Mouse (Mus musculus) midbrain, embryonic 13.5 days (tissue): Measurements from ENCODE around the gene Prpf8. TPM values are rescaled to one million over a fixed set of nuclear protein-coding genes. Genes with fewer than 3 reads are reported as not detected.

Source experiments
- ATAC-seq: fragments of 200-750 bp; cut with Nextera tagmentation; 2 replicates; pipeline ENCODE4 v1.8.0; 2017; ENCODE audit warnings: mild to moderate bottlenecking, moderate TSS enrichment, moderate library complexity
- H3K27ac ChIP-seq: fragments of 300-500 bp; sonication (generic); 2 replicates; pipeline ENCODE4 v1.5.1; 2015; ENCODE audit warnings: inconsistent platforms, mild to moderate bottlenecking, moderate library complexity
- H3K27me3 ChIP-seq: fragments of 300-500 bp; sonication (generic); 2 replicates; pipeline ENCODE4 v1.6.1; 2015; ENCODE audit warnings: mild to moderate bottlenecking, inconsistent platforms
- H3K36me3 ChIP-seq: fragments of 300-500 bp; sonication (generic); 2 replicates; pipeline ENCODE4 v1.6.1; 2015; ENCODE audit warnings: mild to moderate bottlenecking, inconsistent platforms
- H3K4me1 ChIP-seq: fragments of 300-500 bp; sonication (generic); replicated peaks from 2 replicates; pipeline ENCODE4 v1.6.1; 2015; ENCODE audit warnings: inconsistent platforms
- H3K4me2 ChIP-seq: fragments of 300-500 bp; sonication (generic); replicated peaks from 2 replicates; pipeline ENCODE4 v1.6.1; 2015; ENCODE audit warnings: moderate library complexity, mild to moderate bottlenecking, inconsistent platforms
- H3K4me3 ChIP-seq: fragments of 300-500 bp; sonication (generic); replicated peaks from 2 replicates; pipeline ENCODE4 v1.5.1; 2015; ENCODE audit warnings: mild to moderate bottlenecking, inconsistent platforms
- H3K9ac ChIP-seq: fragments of 300-500 bp; sonication (generic); replicated peaks from 2 replicates; pipeline ENCODE4 v1.6.1; 2015; ENCODE audit warnings: mild to moderate bottlenecking, inconsistent platforms
- H3K9me3 ChIP-seq: fragments of 300-500 bp; sonication (generic); 2 replicates; pipeline ENCODE4 v1.6.1; 2016; ENCODE audit warnings: mild to moderate bottlenecking, inconsistent platforms
- WGBS: fragments of 180-500 bp; shearing (Covaris S2); methylation state at CpG from one replicate; pipeline ENCODE4 v1.1.7; 2015; 5-methylcytosine and 5-hydroxymethylcytosine counted together
- polyA plus RNA-seq: library from polyadenylated mRNA; unstranded; fragments of >200 nt; fragmentation: Nextera tagmentation; extraction: Ambion mirVana; gene quantifications from 2 replicates; pipeline ENCODE4 v1.2.1, GENCODE M21; 2015

Gene Prpf8
- polyA plus RNA-seq, 1 experiment from 2014 or later = 61.8 TPM

GRCm38 (mm10) chr11:75460103-75460843 is 26.3 kb upstream of the Prpf8 start:
- H3K9me3 ChIP-seq = no peaks in the 10 kb centered on the region
- 2% methylated on average over 19 of the region's 19 CpGs for WGBS
- H3K4me2 ChIP-seq = peak overlapping the region; percentile 98
- peak overlapping the region; percentile 85 for H3K4me3 ChIP-seq
- peak overlapping the region; percentile 56 for H3K9ac ChIP-seq
- ATAC-seq = no peak
- H3K27me3 ChIP-seq = no peaks in the 10 kb centered on the region; the same call in 1 of the 2 replicates
- peaks cover 36% of the 10 kb centered on the region for H3K4me1 ChIP-seq
- peaks cover 8% of the 10 kb centered on the region for H3K36me3 ChIP-seq
- peak overlapping the region; percentile 81 for H3K27ac ChIP-seq

DNA sequence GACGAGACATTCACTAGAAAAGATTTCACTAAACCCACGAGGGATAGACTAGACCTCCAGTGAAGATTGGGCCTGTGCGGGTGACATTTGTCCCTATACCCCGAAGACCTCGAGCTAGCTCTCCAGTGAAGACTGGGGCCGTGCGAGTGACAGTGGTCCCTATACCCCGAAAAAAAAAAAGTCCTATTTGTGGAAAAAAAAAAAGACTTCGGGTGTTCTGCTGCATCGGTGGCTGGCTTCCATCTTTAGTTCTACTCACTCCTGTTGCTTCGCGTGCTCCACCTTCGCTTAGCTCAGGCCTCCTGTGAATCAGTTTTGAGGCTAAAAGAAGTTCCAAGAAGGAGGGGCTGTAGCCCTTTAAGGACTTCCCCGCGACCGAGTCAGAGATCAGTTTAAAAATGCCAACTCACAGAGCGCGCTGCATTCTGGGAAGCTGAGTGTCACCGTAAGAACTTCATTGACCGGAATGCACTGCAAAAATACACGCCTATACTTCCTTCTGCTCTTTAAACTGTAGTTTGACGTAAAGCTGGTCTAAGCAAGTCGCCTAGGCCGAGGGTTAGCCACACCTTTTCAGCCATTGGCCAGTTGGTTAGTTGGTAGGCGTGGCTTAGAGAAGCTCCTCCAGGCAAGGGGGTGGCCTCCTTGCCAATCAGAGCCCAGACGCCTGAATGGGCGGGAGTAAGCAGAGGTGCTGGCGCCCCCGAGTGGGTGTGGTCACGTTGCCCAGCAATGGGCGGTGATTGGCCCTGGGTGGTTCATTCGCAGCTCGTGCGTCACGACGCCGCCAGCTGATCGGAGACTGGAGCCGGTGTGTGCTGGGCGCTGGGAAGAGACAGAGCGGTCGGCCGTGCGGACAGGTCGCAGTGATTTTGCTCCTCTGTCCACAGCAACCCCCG is 25.5 kb upstream of the Prpf8 start, which contains the start of gene Tlcd2:
Gene Tlcd2 (plus strand): TSS at position 872 of the 899 bp plus-strand sequence.
- Histone ChIP-seq H3K36me3 (peaks cover 16% of the 10 kb centered on the region), H3K9me3 (no peaks in the 10 kb centered on the region), H3K4me1 (peaks cover 36% of the 10 kb centered on the region), H3K27ac (peak within 1 kb of the TSS; percentile 81), H3K4me2 (peak within 1 kb of the TSS; percentile 98), H3K9ac (peak within 1 kb of the TSS; percentile 81), H3K27me3 (no peaks in the 10 kb centered on the region; the same call in 1 of the 2 replicates), H3K4me3 (peak within 1 kb of the TSS; percentile 85)
- WGBS = under 1% methylated on average over 46 of the region's 46 CpGs
- peak; percentile 97 for ATAC-seq

DNA sequence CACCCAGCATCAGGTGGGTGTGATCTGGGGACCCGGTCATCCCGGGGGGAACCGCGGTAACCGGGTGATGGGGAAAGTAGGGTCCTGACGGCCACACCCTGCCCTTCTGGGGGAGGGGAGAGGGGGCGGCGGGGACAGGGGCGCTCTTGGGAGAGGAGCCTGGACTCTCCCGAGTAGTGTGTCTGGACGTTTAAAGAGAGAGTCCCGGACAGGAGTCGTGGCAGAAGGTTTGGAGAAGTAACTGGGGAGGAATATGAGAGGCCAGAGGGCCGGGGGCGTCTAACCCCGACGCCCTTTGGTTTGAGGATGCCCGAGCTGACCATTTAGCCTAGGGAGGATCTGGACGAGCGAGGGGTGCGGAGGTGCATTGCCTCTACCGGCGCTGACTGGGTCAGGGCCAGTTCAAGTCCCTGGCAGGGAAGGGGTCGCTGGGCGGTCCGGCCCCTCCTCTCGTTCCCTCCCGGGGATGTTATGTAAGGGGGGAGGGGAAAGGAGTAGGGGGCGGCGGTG is 24.8 kb upstream of the Prpf8 start:
- Histone ChIP-seq H3K9me3 (no peaks in the 10 kb centered on the region), H3K4me3 (peak overlapping the region; percentile 85), H3K9ac (peak overlapping the region; percentile 81), H3K27ac (peak overlapping the region; percentile 69), H3K4me1 (peaks cover 36% of the 10 kb centered on the region), H3K27me3 (no peaks in the 10 kb centered on the region; the same call in 1 of the 2 replicates), H3K4me2 (peak overlapping the region; percentile 98), H3K36me3 (peaks cover 19% of the 10 kb centered on the region)
- WGBS = under 1% methylated on average over 27 of the region's 30 CpGs
- peak; percentile 59 for ATAC-seq

DNA sequence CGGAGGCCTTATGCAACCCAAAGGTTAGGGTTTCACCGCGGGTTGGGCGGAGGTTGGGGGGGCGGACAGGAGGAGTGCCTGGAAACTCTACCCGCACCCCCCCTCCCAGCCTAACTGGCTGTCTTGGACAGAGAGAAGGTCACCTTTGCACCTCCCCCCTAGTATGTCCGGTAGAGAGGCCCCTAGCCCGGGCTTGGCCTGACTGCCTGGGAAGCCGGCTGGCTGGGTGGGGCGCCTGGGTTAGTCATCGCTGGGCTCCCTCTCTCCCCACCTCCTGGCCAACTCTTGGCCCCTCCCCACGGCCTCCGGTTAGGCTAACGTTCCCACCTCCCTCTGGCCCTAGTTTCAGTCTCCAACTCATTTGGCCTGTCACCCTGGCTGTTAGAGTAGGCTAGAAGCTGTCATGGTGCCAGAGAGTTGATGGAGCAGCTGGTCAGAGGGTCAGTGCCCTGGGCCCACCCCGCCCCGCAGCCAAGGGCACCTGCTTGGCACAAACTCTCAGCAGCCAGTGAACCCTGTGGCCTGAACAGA is 24.3 kb upstream of the Prpf8 start:
- Histone ChIP-seq H3K4me2 (peak overlapping the region; percentile 98), H3K4me3 (peak overlapping the region; percentile 85), H3K27me3 (no peaks in the 10 kb centered on the region; the same call in 1 of the 2 replicates), H3K9me3 (no peaks in the 10 kb centered on the region), H3K36me3 (peaks cover 19% of the 10 kb centered on the region), H3K9ac (peak overlapping the region; percentile 81), H3K4me1 (peaks cover 36% of the 10 kb centered on the region), H3K27ac (no peak overlapping the region)
- WGBS = 5% methylated on average over 15 of the region's 16 CpGs
- ATAC-seq = 0 out of 2 replicates have a peak, but pooled peaks have one; percentile 8

DNA sequence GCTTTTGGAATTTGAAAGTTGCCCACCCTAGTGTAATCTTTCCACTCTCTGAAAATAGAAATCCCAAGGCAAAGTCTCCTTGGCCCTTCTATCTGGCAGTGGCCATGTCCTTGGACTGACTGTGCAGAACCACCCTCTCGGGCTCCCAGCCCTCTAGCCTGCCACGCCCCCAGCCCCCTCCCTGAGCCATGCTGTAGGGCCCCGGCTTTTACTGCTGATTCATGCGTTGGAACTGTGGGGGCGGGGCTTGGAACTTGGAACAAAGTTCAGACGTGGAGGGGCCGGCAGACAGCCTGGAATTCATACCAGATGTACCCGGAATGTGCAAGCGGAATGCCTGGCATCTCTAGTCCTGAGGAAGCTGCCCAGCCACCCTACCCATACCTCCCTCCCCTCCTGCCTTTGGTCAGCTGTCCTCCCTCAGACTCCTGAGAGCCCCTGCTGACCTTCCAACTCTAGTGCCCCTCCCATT is 23.7 kb upstream of the Prpf8 start:
- H3K36me3 ChIP-seq = peaks cover 19% of the 10 kb centered on the region
- H3K4me2 ChIP-seq = peak overlapping the region; percentile 98
- H3K4me1 ChIP-seq = peaks cover 41% of the 10 kb centered on the region
- ATAC-seq = no peak
- no peak overlapping the region for H3K27ac ChIP-seq
- H3K9me3 ChIP-seq = no peaks in the 10 kb centered on the region
- H3K4me3 ChIP-seq = peak overlapping the region; percentile 85
- no peak overlapping the region for H3K9ac ChIP-seq
- peaks cover 4% of the 10 kb centered on the region for H3K27me3 ChIP-seq
- WGBS = 8% methylated on average over 9 of the region's 9 CpGs

DNA sequence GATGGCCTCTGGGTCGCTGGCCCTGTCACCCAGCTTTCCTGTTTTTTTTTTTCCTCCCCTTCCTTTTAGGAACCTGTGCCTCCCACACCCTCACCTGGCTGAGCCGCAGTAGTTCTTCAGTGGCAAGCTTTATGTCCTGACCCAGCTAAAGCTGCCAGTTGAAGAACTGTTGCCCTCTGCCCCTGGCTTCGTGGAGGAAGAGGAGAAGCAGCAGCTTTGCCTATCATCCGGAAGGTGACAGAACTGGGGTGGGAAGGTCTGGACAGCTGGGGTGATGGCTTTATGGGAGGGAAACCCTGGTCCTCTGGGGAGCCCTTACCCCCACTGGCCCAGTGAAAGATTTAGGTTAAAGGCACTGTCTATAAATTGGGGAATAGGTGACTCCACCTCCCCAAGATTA is 23.0 kb upstream of the Prpf8 start:
- Histone ChIP-seq H3K9ac (no peak overlapping the region), H3K4me3 (no peak overlapping the region), H3K4me1 (peaks cover 44% of the 10 kb centered on the region), H3K9me3 (no peaks in the 10 kb centered on the region), H3K27me3 (peaks cover 4% of the 10 kb centered on the region), H3K27ac (no peak overlapping the region), H3K36me3 (peaks cover 19% of the 10 kb centered on the region), H3K4me2 (no peak overlapping the region)
- WGBS = 77% methylated on average over 4 of the region's 4 CpGs
- ATAC-seq = no peak

- ATAC-seq = no peak
- Histone ChIP-seq H3K4me2 (no peak overlapping the region), H3K36me3 (peaks cover 19% of the 10 kb centered on the region), H3K27ac (no peak overlapping the region), H3K27me3 (peaks cover 7% of the 10 kb centered on the region), H3K4me3 (no peak overlapping the region), H3K9me3 (no peaks in the 10 kb centered on the region), H3K9ac (no peak overlapping the region), H3K4me1 (peaks cover 44% of the 10 kb centered on the region)
- 87% methylated on average over 6 of the region's 6 CpGs for WGBS
Observed at GRCm38 (mm10) chr11:75464417-75464816, 22.2 kb upstream of the Prpf8 start.

DNA sequence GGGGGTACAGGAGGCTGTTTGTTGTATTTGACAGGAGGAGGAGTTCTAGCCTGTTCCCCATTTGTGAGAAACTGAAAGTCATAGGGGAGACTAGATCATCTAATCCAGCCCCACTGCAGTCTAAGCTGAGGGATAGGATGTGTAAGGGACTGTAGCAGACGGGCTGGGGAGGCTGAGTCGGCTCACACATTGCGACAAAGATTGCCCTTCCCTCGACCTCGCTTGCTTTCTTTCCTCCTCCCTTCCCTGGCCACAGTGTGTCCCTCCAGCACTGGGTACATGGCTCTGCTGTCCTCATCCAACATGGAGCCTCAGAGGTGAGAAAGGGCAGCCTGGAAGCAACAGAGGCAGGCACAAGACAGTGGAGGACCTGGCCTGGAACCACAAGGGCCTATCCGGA is 21.6 kb upstream of the Prpf8 start:
- ATAC-seq = no peak
- H3K4me3 ChIP-seq = no peak overlapping the region

DNA sequence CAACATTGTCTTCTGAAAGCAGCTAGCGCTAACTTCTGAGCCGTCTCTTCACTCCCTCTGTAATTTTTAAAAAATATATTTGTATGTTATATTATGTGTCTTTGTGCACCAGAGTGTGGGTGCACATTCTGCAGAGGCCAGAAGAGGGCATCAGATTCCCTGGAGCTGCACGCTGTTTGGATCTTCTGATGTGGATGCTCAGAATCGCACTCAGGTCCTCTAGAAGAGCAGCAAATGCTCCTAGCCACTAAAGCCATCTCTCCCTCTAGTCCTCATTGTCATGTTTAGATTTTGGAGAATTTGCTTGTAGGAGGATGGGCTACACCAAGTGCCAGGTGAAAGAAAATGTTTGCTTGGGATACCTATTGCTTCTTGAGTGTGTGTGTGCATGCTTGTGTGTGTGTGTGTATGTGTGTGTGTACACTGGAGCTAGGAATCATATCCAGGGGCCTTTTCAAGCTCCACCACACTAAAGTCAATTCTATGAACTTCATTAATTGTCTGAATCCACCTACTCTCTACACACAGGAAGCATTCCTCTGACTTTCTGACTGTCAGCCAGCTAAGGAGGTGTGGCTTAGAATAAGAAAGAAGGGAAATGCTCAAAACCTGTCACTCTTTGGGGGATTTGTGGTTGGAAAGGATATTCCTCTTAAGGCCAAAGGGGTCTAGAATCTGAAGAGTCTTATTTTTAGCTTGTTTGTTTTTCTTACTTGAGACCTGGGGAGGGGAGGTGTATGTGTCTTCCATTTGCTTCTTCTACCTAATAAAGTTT is 19.7 kb upstream of the Prpf8 start:
- H3K4me3 ChIP-seq = no peak overlapping the region
- no peak overlapping the region for H3K4me2 ChIP-seq
- H3K9me3 ChIP-seq = no peaks in the 10 kb centered on the region
- no peak overlapping the region for H3K27ac ChIP-seq
- ATAC-seq = no peak
- H3K4me1 ChIP-seq = peaks cover 26% of the 10 kb centered on the region
- peaks cover 7% of the 10 kb centered on the region for H3K27me3 ChIP-seq
- WGBS = 99% methylated on average over 4 of the region's 4 CpGs
- H3K9ac ChIP-seq = no peak overlapping the region
- peaks cover 19% of the 10 kb centered on the region for H3K36me3 ChIP-seq

More for the DNA sequence above, 21.6 kb upstream of the Prpf8 start:
- Histone ChIP-seq H3K4me2 (no peak overlapping the region), H3K27me3 (peaks cover 7% of the 10 kb centered on the region), H3K9me3 (no peaks in the 10 kb centered on the region), H3K9ac (no peak overlapping the region), H3K36me3 (peaks cover 19% of the 10 kb centered on the region), H3K4me1 (peaks cover 37% of the 10 kb centered on the region), H3K27ac (no peak overlapping the region)
- 88% methylated on average over 6 of the region's 6 CpGs for WGBS

DNA sequence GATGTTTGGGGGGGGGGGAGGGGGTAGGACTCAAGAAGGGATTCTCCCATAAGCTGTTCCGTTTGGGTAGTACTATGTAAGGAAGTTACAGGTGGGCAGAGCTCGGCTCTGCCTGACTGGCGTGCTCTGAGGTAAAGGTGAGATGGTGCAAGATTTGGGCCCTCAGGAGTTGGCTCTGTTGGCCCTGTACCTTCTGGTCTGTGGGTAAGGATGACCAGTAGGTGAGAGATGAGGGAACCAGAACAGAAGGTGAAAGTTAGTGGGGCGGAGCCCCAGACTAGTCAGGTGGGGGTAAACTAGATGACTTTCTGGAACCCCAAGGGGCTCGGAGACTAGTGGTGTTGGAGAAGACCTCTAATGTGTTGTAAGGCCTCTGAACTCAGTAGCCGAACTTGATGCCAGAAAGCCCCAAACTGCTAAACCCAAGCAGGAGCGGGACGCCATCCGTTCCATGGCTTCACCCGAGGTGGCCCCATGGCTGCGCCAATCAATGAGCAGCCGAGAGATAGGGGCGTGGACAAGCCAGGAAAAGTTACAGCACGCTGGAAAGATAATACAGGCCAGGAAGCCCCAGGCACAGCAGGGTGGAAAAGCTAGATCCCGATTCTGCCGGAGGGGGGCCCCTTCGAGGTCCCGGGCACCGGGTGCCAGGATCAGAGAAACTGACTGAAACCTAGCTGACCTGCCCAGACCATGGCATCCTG is 19.0 kb upstream of the Prpf8 start:
- Histone ChIP-seq H3K9ac (peak overlapping the region; percentile 59), H3K4me1 (peaks cover 19% of the 10 kb centered on the region)
- WGBS = 18% methylated on average over 19 of the region's 19 CpGs

More for the DNA sequence above, 19.0 kb upstream of the Prpf8 start:
- Histone ChIP-seq H3K4me2 (peak overlapping the region; percentile 51), H3K27ac (no peak overlapping the region), H3K9me3 (no peaks in the 10 kb centered on the region), H3K36me3 (peaks cover 19% of the 10 kb centered on the region), H3K27me3 (peaks cover 7% of the 10 kb centered on the region), H3K4me3 (peak overlapping the region; percentile 26)
- ATAC-seq = 0 out of 2 replicates have a peak, but pooled peaks have one; percentile 6
